Mouse (Mus musculus): ENCODE results near the gene Olfr965. TPM values are rescaled to one million over a fixed set of nuclear protein-coding genes. Genes with fewer than 3 reads are reported as not detected.

Olfr965 gene
- not detected for total RNA-seq (2023)

DNA sequence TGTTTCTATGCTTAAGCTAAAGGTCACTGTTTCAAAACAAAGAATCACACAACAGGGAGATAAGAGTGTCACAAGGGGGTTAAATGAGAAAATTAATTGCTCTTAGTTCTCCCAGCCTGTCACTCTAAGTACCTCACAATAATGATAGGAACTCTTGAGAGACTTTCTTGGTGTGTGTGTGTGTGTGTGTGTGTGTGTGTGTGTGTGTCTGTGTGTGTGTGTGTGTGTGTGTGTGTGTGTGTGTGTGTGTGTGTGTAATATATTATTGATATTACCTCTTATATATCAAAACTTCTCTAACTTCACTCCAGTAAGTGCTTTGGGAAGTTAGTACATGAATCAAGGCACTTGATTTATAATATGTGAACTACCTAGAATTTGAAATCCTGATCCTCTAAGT lies at the start of gene Olfr965:
Gene Olfr965, plus strand, starts transcription at position 301 of the 400 bp plus-strand sequence.

DNA sequence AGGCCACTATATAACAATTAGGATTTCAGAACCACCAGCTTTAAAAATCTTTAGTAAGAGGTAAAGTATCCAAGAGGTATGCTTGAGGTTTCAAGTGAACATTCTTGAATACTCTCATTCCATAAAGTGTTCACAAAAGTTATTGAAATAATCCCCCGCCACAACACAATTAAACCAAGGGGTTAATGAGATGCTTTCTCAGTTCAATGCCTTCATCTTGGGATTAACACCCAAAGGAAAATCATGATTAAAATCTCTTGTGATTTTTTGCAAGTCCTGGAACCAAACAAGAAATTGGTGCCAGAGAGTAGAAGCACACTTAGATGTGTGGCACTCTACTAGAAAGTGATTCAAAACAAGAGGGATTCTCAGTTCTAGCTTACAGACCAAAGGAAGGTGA lies 44.2 kb upstream of the Olfr965 start, which contains the start of gene Olfr963:
Gene Olfr963, plus strand, starts transcription at position 301 of the 400 bp plus-strand sequence.

DNA sequence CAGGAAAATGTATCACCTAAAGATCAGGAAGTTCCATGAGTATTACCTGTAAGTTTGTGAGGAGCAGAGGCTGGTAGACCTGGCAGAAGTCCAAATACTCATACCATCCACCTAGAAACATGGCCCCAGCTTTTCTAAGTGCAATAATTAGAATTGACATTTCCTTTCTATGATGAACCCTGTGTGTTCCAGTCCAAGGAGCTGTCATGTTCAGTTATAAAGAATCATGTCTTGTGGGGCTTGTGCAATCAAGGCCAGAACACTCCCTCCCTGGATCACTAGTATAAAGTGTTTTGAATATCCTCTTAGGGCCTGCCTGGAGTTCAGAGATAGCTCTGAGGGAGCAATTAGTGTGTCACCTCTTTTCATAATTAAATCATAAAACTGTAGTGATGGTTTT lies 4.1 kb upstream of the Olfr965 start, which contains the start of gene Olfr149:
Gene Olfr149, minus strand, starts transcription at position 101 of the 400 bp plus-strand sequence.

DNA sequence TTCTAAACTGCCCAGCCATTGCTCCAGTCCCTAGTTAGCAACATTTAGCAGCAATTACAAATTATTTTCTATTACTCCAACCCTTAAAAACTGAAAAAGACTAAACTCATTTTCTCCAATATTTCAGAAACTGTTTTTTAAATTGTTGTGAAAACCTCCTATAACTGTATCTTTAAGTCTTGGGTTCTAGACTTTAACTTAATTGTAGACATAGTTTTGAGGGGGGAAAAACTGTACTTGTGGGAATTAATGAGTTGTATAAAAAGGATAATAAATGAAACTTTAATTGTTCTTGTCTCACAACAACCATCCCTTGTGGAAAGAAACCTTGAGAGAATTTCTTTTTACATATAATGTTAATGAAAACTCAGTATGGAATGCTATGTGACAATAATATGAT lies 19.5 kb downstream of the Olfr965 start, which contains the start of gene Olfr150:
Gene Olfr150, plus strand, starts transcription at position 301 of the 400 bp plus-strand sequence.

DNA sequence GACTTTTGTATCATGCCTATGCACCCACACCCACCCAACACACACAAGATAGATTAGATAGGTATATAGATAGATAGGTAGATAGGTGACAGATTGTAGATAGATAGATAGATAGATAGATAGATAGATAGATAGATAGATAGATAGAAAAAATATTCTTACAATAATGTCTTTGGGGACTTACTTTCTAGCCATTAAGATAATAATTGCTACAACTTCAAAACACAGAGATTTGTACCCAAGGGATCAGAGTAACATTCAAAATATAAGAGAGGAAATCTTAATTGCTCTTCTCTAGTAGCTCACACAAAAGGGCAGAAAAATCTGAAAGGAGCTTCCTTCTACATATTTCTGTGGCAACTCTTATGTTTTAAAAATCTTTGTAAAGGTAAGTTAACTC lies 34.8 kb downstream of the Olfr965 start, which contains the start of gene Olfr967:
Gene Olfr967, plus strand, starts transcription at position 301 of the 400 bp plus-strand sequence.

Other genes with a start within 250 kb of the Olfr965 start
- not detected for gene Olfr955, start 239.4 kb upstream of the Olfr965 start, total RNA-seq (2023)
- not detected for gene Olfr44, start 217.4 kb upstream of the Olfr965 start, total RNA-seq (2023)
- not detected for gene Olfr957, start 195.5 kb upstream of the Olfr965 start, total RNA-seq (2023)
- gene Olfr958, start 157.3 kb upstream of the Olfr965 start, total RNA-seq (2023): not detected
- gene Olfr959, start 135.8 kb upstream of the Olfr965 start, total RNA-seq (2023): not detected
- under 1 TPM in 1 of 2 experiments, not detected in 1; 0.09 TPM for gene AW551984, start 107.0 kb upstream of the Olfr965 start, total RNA-seq (2023)
- not detected for gene Olfr148, start 100.7 kb upstream of the Olfr965 start, total RNA-seq (2023)
- not detected for gene Olfr960, start 90.0 kb upstream of the Olfr965 start, total RNA-seq (2023)
- gene Olfr961, start 66.3 kb upstream of the Olfr965 start, total RNA-seq (2023): not detected
- not detected for gene Olfr963, start 44.1 kb upstream of the Olfr965 start, total RNA-seq (2023)
- gene Olfr149, start 4.2 kb upstream of the Olfr965 start, total RNA-seq (2023): not detected
- not detected for gene Olfr150, start 19.6 kb downstream of the Olfr965 start, total RNA-seq (2023)
- gene Olfr967, start 34.9 kb downstream of the Olfr965 start, total RNA-seq (2023): not detected
- not detected for gene Olfr968, start 71.9 kb downstream of the Olfr965 start, total RNA-seq (2023)
- not detected for gene Olfr969, start 79.6 kb downstream of the Olfr965 start, total RNA-seq (2023)
- not detected for gene Olfr970, start 97.5 kb downstream of the Olfr965 start, total RNA-seq (2023)
- gene Olfr971, start 125.5 kb downstream of the Olfr965 start, total RNA-seq (2023): not detected
- not detected for gene Olfr972, start 155.1 kb downstream of the Olfr965 start, total RNA-seq (2023)
- not detected for gene Olfr229, start 196.0 kb downstream of the Olfr965 start, total RNA-seq (2023)
- gene Olfr974, start 226.1 kb downstream of the Olfr965 start, total RNA-seq (2023): not detected
- not detected for gene Olfr975, start 240.7 kb downstream of the Olfr965 start, total RNA-seq (2023)
- gene Olfr976, start 249.8 kb downstream of the Olfr965 start, total RNA-seq (2023): not detected

All from neutrophil, adult 83 days (primary cell).